Mouse (Mus musculus) heart, adult 9 months (tissue): Measurements from ENCODE around the gene Syp.

Experiments
- DNase-seq, 2 experiments: peaks; one replicate each; pipeline ENCODE4 v3.0.0; 2022; ENCODE audit warnings: low spot score in 2 of 2

Gene Syp

GRCm38 (mm10) chrX:7638401-7639091 is at the start of gene Syp:
TSS of gene Syp (plus strand) at chrX:7638471.
- peak; percentile 36 to 37 for DNase-seq

GRCm38 (mm10) chrX:7595371-7595770 is 42.9 kb upstream of the Syp start:
- DNase-seq, result no peak

GRCm38 (mm10) chrX:7604004-7604403 is 34.3 kb upstream of the Syp start:
- DNase-seq, result peak in 1 of 2 experiments; percentile 0

GRCm38 (mm10) chrX:7604879-7605574 is 33.2 kb upstream of the Syp start, which contains the start of gene Ccdc22:
TSS of gene Ccdc22 (minus strand) at chrX:7605517.
- peak; percentile 81 to 83 for DNase-seq

- no peak for DNase-seq
Observed at GRCm38 (mm10) chrX:7605575-7605941, 32.7 kb upstream of the Syp start.

- no peak for DNase-seq
Observed at GRCm38 (mm10) chrX:7606783-7607182, 31.5 kb upstream of the Syp start, which contains the start of gene Cacna1f. TSS of gene Cacna1f (plus strand) at chrX:7607083.

- DNase-seq, result no peak
Observed at GRCm38 (mm10) chrX:7610035-7610434, 28.2 kb upstream of the Syp start.

GRCm38 (mm10) chrX:7610536-7611258 is 27.6 kb upstream of the Syp start:
- DNase-seq, result no peak

- no peak for DNase-seq
Observed at GRCm38 (mm10) chrX:7617889-7618551, 20.3 kb upstream of the Syp start.

- no peak for DNase-seq
Observed at GRCm38 (mm10) chrX:7632560-7632959, 5.7 kb upstream of the Syp start.

- no peak for DNase-seq
Observed at GRCm38 (mm10) chrX:7635101-7635500, 3.2 kb upstream of the Syp start.

- no peak for DNase-seq
Observed at GRCm38 (mm10) chrX:7639536-7640325, 1.5 kb downstream of the Syp start.

GRCm38 (mm10) chrX:7640785-7641184 is 2.5 kb downstream of the Syp start:
- DNase-seq, result no peak

GRCm38 (mm10) chrX:7645349-7645748 is 7.1 kb downstream of the Syp start:
- peak; percentile 37 to 75 for DNase-seq

- peak; percentile 86 to 95 for DNase-seq
Observed at GRCm38 (mm10) chrX:7648671-7649304, 10.5 kb downstream of the Syp start.

GRCm38 (mm10) chrX:7657221-7657639 is 19.0 kb downstream of the Syp start, which contains the start of gene Prickle3:
TSS of gene Prickle3 (plus strand) at chrX:7657260.
- DNase-seq, result peak; percentile 74

- peak; percentile 48 to 66 for DNase-seq
Observed at GRCm38 (mm10) chrX:7658031-7658784, 19.9 kb downstream of the Syp start.

GRCm38 (mm10) chrX:7658785-7659589 is 20.7 kb downstream of the Syp start:
- DNase-seq, result peak; percentile 58 to 65

- DNase-seq, result no peak
Observed at GRCm38 (mm10) chrX:7661086-7661485, 22.8 kb downstream of the Syp start.
